Mouse (Mus musculus): ENCODE results near the gene Cdh5.

Cdh5 gene

DNA sequence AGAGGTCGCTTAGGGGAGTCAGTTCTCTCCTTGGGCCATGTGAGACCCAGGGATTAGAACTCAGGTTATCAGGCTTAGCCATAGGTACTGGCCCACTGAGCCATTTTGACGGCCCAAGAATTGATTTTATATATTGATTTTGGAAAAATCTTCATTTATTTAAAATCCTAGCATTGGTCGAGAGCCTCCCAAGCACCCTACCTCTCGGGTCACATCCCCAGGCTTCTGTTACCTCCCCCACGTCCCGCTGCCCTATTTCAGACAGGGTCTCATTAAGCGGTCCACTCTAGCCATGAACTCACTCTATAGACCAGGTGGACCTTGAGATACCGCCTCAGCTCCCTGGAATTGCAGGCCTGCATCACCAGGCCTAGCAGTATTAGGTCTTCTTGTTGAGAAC, 33.1 kb downstream of the Cdh5 start:
- DNase-seq (ENCODE audit: low spot score in 2 of 2): no peak

- no peak for DNase-seq (ENCODE audit: low spot score in 2 of 2)
These were observed 34.9 kb downstream of the Cdh5 start for GRCm38 (mm10) chr8:104136277-104136676.

DNA sequence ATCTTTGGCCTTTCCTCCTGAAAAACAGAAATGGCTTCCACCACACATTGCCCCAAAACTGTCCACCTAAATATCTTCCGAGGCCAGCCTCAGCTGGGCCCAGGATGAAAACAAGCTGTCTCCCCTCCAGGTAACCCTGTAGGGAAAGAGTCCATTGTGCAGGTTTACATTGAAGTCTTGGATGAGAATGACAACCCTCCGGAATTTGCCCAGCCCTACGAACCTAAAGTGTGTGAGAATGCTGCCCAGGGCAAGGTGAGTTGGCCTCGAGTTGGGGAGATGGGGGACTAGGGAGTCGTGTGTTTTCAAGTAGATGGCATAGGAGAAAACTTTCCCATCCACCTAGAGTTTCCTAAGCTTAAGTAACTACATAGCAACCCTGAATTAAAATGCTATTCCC, 36.2 kb downstream of the Cdh5 start:
- DNase-seq (ENCODE audit: low spot score in 2 of 2): no peak

DNA sequence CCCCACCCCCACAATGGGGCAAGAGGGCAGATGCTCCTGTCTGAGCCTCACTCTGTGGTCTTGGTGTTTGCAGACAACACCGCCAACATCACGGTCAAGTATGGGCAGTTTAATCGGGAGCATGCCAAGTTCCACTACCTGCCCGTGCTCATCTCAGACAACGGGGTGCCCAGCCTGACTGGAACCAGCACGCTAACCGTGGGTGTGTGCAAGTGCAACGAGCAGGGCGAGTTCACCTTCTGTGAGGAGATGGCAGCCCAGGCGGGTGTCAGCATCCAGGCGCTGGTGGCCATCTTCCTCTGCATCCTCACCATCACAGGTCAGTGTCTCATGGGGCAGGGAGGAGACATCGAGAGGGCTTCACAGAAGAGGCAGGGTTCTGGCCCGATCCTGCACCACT, 39.2 kb downstream of the Cdh5 start:
- no peak for DNase-seq (ENCODE audit: low spot score in 2 of 2)

- no peak for DNase-seq (ENCODE audit: low spot score in 2 of 2)
These were observed 41.0 kb downstream of the Cdh5 start for GRCm38 (mm10) chr8:104142415-104142814.

DNA sequence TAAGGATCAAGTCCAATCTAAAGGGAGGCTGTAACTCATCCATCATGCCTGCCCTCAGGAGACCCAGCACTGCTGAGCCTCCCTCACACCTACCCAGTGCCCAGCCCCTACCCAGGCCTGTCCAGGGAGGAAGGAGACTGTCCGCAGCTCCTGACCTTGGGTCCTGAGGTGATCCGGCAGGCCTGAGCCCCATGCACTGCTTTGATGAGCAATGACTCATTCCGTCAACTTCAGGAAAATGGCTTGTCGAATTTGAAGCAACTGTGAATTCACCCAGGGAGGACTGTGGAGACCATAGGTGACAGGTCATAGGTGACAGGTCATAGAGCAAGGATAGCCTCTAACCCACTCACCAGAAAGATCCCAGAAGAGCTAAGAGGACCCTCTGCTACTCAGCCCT, 42.0 kb downstream of the Cdh5 start:
- no peak for DNase-seq (ENCODE audit: low spot score in 2 of 2)

DNA sequence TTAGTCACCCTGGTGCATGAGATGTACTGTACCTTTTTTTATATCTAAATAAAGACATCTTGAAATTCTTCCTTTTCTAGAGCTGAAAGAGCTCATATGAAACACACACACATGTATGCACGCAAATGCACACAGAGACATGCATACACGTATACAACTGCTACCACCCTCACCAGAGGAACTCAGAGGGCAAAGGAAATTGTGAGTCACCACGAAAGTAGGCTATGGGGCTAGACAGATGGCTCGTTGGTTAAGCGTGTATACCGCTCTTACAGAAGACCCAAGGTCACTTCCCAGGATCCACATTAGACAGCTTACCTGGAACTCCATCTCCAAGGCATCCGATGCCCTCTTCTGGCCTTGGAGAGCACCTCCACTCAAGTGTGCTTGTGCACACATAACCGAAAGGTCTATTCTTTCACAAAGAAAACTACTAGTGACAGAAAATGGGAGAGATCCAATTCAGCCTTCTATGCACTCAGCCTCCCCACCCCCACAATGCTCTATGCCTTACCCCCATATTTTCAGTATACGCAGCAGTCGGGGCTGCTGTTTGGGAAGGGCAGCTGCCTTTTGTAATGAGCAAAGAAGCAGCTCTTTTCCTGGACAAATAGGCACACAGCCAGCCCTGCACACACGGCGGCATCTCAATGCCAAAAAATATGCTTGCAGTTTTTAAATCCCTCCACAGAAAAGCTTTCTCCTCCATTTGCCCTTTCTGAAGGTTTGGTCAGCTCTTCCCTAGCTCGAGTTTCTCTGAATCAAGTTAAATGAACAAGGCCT, 43.2 kb downstream of the Cdh5 start:
- DNase-seq (ENCODE audit: low spot score in 2 of 2): no peak

DNA sequence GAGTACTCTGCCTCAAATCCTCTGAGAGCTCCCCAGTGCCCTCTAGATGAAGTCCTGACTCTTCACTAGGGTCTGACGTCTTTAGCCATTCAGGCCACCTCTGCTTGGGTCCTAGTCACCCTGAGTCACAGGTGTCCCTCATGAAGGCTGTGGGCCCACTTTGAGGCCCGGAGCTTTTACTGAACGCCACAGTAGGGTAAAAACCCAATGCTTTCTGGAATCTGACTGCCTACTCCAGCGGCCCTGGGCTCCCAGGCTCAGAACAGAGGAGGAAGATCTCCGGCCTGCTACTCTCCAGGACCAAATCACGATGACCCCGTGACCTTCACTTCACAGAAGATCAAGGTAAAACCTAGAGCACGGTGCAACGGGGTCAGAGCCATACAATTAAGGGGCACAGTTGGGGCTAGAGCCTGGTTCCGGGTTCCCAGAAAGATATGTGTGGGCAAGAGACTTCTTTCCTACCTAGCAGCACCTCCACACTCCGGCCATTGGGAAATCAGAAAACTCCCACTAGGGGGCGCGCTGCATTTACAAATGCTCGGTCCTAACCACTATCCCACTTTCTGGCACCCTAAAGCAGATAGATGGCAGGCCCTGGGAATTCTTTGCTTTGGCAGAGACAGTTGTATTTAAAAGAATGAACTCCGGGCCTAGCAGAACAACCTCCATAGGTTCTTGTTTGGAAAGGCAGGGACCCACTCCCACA, 44.7 kb downstream of the Cdh5 start:
- peak; percentile 61 to 65 for DNase-seq (ENCODE audit: low spot score in 2 of 2)

DNA sequence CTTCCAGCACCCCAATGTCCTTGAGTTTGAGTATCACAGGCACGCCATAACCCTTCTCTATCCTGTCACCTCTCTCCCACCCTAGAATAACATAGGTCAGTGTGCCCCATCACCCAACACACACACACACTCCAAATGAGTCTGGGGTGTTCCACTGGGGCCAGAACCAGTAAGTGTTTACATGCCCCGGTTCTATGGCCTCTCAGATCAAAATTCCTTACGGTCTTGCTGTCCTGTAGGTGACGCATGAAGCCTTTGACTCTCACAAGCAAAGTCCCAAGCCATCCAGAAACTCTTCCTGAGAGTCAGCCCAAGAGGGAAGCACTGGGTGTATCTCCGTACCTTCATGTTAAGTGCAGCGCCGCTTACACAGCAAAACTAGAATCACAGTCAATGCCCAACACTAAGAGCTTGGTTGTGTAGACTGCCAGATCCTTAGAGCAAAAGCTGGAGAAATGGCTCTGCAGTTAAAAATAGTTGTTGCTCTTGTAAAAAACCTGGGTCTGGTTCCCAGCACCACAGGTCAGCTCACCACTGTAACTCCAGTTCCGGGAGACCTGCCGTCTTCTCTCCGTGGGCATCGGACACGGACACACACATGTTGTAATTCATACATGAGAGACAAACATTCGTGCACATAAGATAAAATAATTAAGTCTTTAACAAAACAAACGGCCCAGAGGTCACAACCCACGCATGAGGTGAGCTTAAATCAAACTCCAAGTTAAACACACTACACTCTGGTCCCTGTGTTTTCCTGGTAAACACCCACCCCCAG, 45.5 kb downstream of the Cdh5 start:
- DNase-seq (ENCODE audit: low spot score in 2 of 2): no peak

DNA sequence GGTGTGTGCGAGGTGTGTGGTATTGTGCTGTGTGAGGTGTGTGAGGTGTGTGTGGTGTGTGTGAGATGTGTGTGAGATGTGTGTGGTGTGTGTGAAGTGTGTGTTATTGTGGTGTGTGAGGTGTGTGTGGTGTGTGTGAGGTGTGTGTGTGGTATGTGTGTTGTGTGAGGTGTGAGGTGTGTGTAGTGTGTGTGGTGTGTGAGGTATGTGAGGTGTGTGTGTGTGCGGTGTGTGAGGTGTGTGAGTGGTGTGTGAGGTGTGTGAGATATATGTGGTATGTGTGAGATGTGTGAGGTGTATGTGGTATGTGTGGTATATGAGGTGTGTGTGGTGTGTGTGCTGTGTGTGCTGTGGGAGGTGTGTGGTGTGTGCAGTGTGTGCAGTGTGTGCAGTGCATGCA, 46.5 kb downstream of the Cdh5 start:
- no peak for DNase-seq (ENCODE audit: low spot score in 2 of 2)

DNA sequence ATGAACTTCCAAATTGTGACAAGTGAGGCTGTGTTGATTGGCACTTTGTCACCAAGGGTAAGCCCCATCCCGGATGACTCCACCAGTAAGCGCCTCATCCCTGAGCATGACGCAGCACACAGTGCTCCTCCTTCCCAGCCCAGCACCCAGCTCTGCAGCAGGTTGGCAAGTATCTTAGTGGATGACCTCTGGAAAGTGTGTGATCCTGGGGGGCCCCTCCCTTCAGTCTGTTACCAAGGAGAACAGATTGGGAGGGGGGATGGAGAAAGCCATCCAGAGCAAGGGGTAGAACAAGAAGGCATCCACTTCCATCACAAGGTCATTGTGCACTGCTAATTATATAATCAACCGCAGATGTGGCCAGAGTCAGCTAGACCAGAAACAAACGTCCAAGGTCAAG, 59.3 kb downstream of the Cdh5 start:
- no peak for DNase-seq (ENCODE audit: low spot score in 2 of 2)

DNA sequence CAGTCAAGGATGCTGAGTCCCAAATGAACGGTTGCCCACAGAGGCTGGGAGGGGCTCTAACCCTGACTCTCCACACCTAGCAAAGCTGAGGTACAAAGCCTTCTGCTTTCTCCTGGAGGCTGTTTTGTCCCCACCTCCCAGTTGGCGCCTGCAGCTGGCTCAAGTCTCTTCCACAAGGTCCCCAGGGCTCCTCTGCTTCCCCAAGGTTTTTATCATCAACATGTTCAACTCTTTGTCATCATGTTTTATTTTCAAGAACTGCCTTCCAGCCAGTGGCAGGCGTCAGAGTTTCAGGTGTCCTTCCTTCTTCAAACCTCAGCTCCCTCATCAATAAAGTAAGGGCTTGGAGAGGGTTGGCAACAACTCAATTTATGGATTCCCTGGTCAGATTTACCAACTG, 68.0 kb downstream of the Cdh5 start:
- DNase-seq (ENCODE audit: low spot score in 2 of 2): no peak

DNA sequence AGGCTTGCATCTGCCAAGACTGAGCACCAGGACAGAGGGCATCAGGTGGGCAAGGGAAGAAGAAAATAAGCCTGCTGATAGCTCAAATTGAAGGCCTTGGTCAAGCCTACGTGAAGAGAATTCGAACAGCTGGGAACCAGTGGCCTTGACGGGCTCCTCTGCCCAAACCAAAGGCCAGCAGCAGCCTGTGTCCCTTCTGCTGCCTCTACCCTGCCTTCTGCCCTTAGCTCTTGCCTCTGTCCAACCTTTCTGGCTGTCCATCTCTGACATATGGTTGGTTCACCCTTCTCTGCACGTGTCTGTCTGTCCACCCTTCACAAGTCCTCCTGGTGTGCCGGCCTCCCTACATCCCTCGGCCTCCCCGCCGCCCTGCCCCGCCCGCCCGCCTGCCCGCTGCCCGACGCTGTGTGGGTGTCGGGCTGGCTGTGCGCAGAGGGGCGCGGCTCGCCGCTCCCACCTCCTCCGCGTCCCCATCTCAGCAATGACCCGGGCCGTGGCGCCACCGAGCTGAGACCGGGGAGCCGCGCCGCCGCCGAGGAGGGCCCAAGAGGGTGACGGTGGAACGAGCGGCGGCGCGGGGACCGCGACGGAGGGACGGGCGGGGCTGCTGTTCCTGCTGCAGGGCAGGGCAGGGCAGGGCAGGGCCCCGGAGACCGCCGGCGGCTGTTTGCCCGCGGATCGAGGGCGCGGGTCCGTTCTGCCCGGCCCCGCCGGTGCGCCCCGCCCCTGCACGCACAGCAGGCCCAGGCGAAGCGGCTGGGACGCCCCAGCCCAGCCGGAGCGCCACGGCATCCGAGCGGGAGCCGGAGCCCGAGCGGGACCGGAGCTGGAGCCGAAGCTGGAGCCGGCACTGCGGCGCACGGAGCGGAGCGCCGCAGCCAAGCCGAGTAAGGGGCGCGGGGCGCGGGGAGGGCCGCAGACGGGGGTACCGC, 69.0 kb downstream of the Cdh5 start, which contains the start of gene Bean1:
Bean1 (plus strand) TSS at position 325 of the 932 bp plus-strand sequence.
- peak; percentile 16 to 49 for DNase-seq (ENCODE audit: low spot score in 2 of 2)

- no peak for DNase-seq (ENCODE audit: low spot score in 2 of 2)
These were observed 69.7 kb downstream of the Cdh5 start for GRCm38 (mm10) chr8:104171050-104171620.

- DNase-seq (ENCODE audit: low spot score in 2 of 2): no peak
These were observed 71.0 kb downstream of the Cdh5 start for GRCm38 (mm10) chr8:104172420-104172819.

DNA sequence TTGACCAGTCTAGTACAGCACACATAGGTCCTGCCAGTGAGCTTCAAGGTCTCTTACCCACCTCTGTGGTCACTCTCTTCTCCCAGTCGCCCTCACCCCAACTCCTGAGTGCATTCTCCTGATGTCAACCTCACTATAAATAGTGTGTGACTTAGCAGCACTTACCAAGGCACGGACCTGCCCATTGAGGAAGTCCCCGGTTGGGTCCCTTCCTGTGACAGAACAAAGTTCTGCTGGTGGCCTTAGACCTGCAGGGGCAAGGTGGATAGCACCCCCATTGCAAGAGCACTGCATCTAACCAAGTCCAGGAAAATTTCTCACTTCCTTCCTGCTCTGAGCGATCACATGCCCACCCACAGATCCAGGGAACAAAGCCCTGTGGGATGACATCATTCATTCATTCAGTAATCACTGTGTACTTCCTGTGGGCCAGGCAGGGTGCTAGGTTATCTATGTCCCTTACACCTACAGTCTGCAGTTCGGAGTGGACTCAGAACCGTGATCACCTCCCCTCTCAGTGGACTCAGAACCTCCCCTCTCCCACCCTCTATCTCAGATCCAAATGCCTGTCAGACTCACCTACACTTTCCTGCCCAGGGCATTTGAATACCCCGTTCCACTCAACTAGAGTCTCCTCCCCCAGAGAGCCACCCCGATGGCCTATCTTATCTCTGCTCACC, 74.6 kb downstream of the Cdh5 start:
- peak; percentile 19 to 23 for DNase-seq (ENCODE audit: low spot score in 2 of 2)

GRCm38 (mm10) chr8:104177054-104177453, 75.6 kb downstream of the Cdh5 start:
- no peak for DNase-seq (ENCODE audit: low spot score in 2 of 2)

- DNase-seq (ENCODE audit: low spot score in 2 of 2): peak; percentile 41 to 42
These were observed 83.5 kb downstream of the Cdh5 start for GRCm38 (mm10) chr8:104184905-104185304.

DNA sequence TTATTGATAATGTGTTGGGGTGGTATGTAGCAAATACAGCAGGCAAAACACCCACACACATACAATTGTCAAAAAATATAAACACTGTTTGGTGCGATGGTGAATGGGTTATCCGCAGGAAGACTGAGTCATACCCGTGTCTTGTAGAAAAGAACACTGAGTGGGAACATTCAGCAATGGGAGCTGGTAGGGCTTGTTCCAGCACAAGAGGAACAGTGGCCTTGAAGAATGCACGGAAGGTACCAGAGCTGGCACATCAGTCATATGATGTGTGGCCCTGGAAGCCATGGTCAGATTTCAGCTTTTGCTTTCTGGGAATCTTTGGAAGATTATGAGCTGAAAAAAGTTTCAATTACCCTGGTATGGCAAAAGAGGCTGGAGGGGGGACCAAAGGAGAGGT, 85.4 kb downstream of the Cdh5 start:
- no peak for DNase-seq (ENCODE audit: low spot score in 2 of 2)

GRCm38 (mm10) chr8:104187622-104188021, 86.2 kb downstream of the Cdh5 start:
- no peak for DNase-seq (ENCODE audit: low spot score in 2 of 2)

All from spleen, postnatal 36 days (tissue).